Mouse (Mus musculus) adrenal gland, adult 18-20 months (tissue): ENCODE measurements at regions not wholly inside any gene's neighbourhood (a gene's known extent, or its start where the extent isn't known, plus 50 kb on each side); places are given as distances from the start of the nearest gene placed in this dataset.

Source experiments
- microRNA-seq, 2 experiments: library from miRNA; unstranded; fragments of <30 nt; microRNA quantifications; one replicate each; pipeline ENCODE4 v1.2.0; 2021; ENCODE audit warnings: borderline number of aligned reads in 2 of 2

Small RNA genes lying in the stretch of these regions (microRNA-seq; reads per million reads assigned to microRNA genes)
- gene Gm28003 (0 reads per million in 2 experiments), gene Mir802 (0 reads per million in 2 experiments)
